Mouse (Mus musculus): ENCODE measurements at regions not wholly inside any gene's neighbourhood (a gene's known extent, or its start where the extent isn't known, plus 50 kb on each side); places are given as distances from the start of the nearest gene placed in this dataset.

GRCm38 (mm10) chr10:110587529-110587928, 131.5 kb upstream of the Nav3 start:
- Histone ChIP-seq H3K4me3 (no peak overlapping the region), H3K36me3 (no peaks in the 10 kb centered on the region), H3K4me1 (no peaks in the 10 kb centered on the region), H3K9me3 (replicated peaks) (no peaks in the 10 kb centered on the region), H3K27ac (replicated peaks) (no peak overlapping the region), H3K27me3 (ENCODE audit: low read depth, poor library complexity, severe bottlenecking) (no peaks in the 10 kb centered on the region)
- 84% methylated on average over 13 of the region's 13 CpGs for WGBS
- no peak for DNase-seq (ENCODE audit: low spot score)

- H3K4me1 ChIP-seq, result no peaks in the 10 kb centered on the region
- 0 out of 2 replicates have a peak overlapping the region, but pooled peaks have one; percentile 13 for H3K27ac ChIP-seq (replicated peaks)
- H3K36me3 ChIP-seq, result no peaks in the 10 kb centered on the region
- no peak for DNase-seq (ENCODE audit: low spot score)
- H3K9me3 ChIP-seq (replicated peaks), result no peaks in the 10 kb centered on the region
- WGBS, result 87% methylated on average over 11 of the region's 11 CpGs
- H3K27me3 ChIP-seq (ENCODE audit: low read depth, poor library complexity, severe bottlenecking), result no peaks in the 10 kb centered on the region
- H3K4me3 ChIP-seq, result no peak overlapping the region
Measured at GRCm38 (mm10) chr10:110600352-110600853, 144.4 kb upstream of the Nav3 start.

- WGBS, result 87% methylated on average over 9 of the region's 9 CpGs
- no peak overlapping the region for H3K4me3 ChIP-seq
- H3K36me3 ChIP-seq, result no peaks in the 10 kb centered on the region
- peaks cover 10% of the 10 kb centered on the region; the same call in 1 of the 2 replicates for H3K9me3 ChIP-seq (replicated peaks)
- no peaks in the 10 kb centered on the region for H3K27me3 ChIP-seq (ENCODE audit: low read depth, poor library complexity, severe bottlenecking)
- H3K4me1 ChIP-seq, result no peaks in the 10 kb centered on the region
- H3K27ac ChIP-seq (replicated peaks), result no peak overlapping the region
- DNase-seq (ENCODE audit: low spot score), result no peak
Measured at GRCm38 (mm10) chr10:110610336-110610735, 134.9 kb upstream of the E2f7 start.

GRCm38 (mm10) chr10:110617004-110617403, 128.2 kb upstream of the E2f7 start:
- Histone ChIP-seq H3K9me3 (replicated peaks) (peaks cover 10% of the 10 kb centered on the region; the same call in 1 of the 2 replicates), H3K4me1 (no peaks in the 10 kb centered on the region), H3K27me3 (ENCODE audit: low read depth, poor library complexity, severe bottlenecking) (no peaks in the 10 kb centered on the region), H3K27ac (replicated peaks) (no peak overlapping the region), H3K4me3 (no peak overlapping the region), H3K36me3 (no peaks in the 10 kb centered on the region)
- DNase-seq (ENCODE audit: low spot score), result no peak
- 40% methylated on average over 1 of the region's 1 CpGs for WGBS

GRCm38 (mm10) chr10:110619193-110619592, 126.0 kb upstream of the E2f7 start:
- H3K27ac ChIP-seq (replicated peaks), result no peak overlapping the region
- H3K9me3 ChIP-seq (replicated peaks), result peaks cover 2% of the 10 kb centered on the region; the same call in 1 of the 2 replicates
- H3K27me3 ChIP-seq (ENCODE audit: low read depth, poor library complexity, severe bottlenecking), result no peaks in the 10 kb centered on the region
- H3K4me1 ChIP-seq, result no peaks in the 10 kb centered on the region
- DNase-seq (ENCODE audit: low spot score), result no peak
- H3K4me3 ChIP-seq, result no peak overlapping the region
- no peaks in the 10 kb centered on the region for H3K36me3 ChIP-seq
- WGBS, result 90% methylated on average over 7 of the region's 7 CpGs

GRCm38 (mm10) chr10:110625644-110626043, 119.6 kb upstream of the E2f7 start:
- Histone ChIP-seq H3K4me1 (no peaks in the 10 kb centered on the region), H3K9me3 (replicated peaks) (no peaks in the 10 kb centered on the region), H3K36me3 (no peaks in the 10 kb centered on the region), H3K4me3 (no peak overlapping the region), H3K27me3 (ENCODE audit: low read depth, poor library complexity, severe bottlenecking) (no peaks in the 10 kb centered on the region), H3K27ac (replicated peaks) (no peak overlapping the region)
- WGBS, result 90% methylated on average over 3 of the region's 3 CpGs
- DNase-seq (ENCODE audit: low spot score), result no peak

GRCm38 (mm10) chr10:110640406-110640805, 104.8 kb upstream of the E2f7 start:
- H3K4me1 ChIP-seq, result peaks cover 14% of the 10 kb centered on the region
- H3K27ac ChIP-seq (replicated peaks), result no peak overlapping the region
- H3K4me3 ChIP-seq, result no peak overlapping the region
- no peaks in the 10 kb centered on the region for H3K36me3 ChIP-seq
- no peaks in the 10 kb centered on the region for H3K27me3 ChIP-seq (ENCODE audit: low read depth, poor library complexity, severe bottlenecking)
- no peaks in the 10 kb centered on the region for H3K9me3 ChIP-seq (replicated peaks)
- 38% methylated on average over 10 of the region's 10 CpGs for WGBS
- no peak for DNase-seq (ENCODE audit: low spot score)

GRCm38 (mm10) chr10:110642065-110642690, 103.1 kb upstream of the E2f7 start:
- Histone ChIP-seq H3K4me1 (peaks cover 14% of the 10 kb centered on the region), H3K36me3 (no peaks in the 10 kb centered on the region), H3K27me3 (ENCODE audit: low read depth, poor library complexity, severe bottlenecking) (no peaks in the 10 kb centered on the region), H3K9me3 (replicated peaks) (no peaks in the 10 kb centered on the region), H3K27ac (replicated peaks) (no peak overlapping the region), H3K4me3 (no peak overlapping the region)
- 75% methylated on average over 19 of the region's 19 CpGs for WGBS
- peak; percentile 55 for DNase-seq (ENCODE audit: low spot score)

- no peaks in the 10 kb centered on the region for H3K36me3 ChIP-seq
- DNase-seq (ENCODE audit: low spot score), result no peak
- WGBS, result 89% methylated on average over 7 of the region's 7 CpGs
Measured at GRCm38 (mm10) chr10:110647603-110648002, 97.6 kb upstream of the E2f7 start.

GRCm38 (mm10) chr10:110650107-110650506, 95.1 kb upstream of the E2f7 start:
- no peaks in the 10 kb centered on the region for H3K9me3 ChIP-seq (replicated peaks)
- DNase-seq (ENCODE audit: low spot score), result no peak
- no peaks in the 10 kb centered on the region for H3K4me1 ChIP-seq
- 77% methylated on average over 6 of the region's 6 CpGs for WGBS
- H3K4me3 ChIP-seq, result no peak overlapping the region
- H3K27ac ChIP-seq (replicated peaks), result no peak overlapping the region
- no peaks in the 10 kb centered on the region for H3K27me3 ChIP-seq (ENCODE audit: low read depth, poor library complexity, severe bottlenecking)
- H3K36me3 ChIP-seq, result no peaks in the 10 kb centered on the region

More at GRCm38 (mm10) chr10:110647603-110648002, 97.6 kb upstream of the E2f7 start:
- H3K4me3 ChIP-seq, result no peak overlapping the region
- H3K27ac ChIP-seq (replicated peaks), result no peak overlapping the region
- no peaks in the 10 kb centered on the region for H3K4me1 ChIP-seq
- no peaks in the 10 kb centered on the region for H3K9me3 ChIP-seq (replicated peaks)
- H3K27me3 ChIP-seq (ENCODE audit: low read depth, poor library complexity, severe bottlenecking), result no peaks in the 10 kb centered on the region

GRCm38 (mm10) chr10:110650851-110651250, 94.4 kb upstream of the E2f7 start:
- H3K27me3 ChIP-seq (ENCODE audit: low read depth, poor library complexity, severe bottlenecking), result no peaks in the 10 kb centered on the region
- DNase-seq (ENCODE audit: low spot score), result no peak
- no peak overlapping the region for H3K27ac ChIP-seq (replicated peaks)
- no peak overlapping the region for H3K4me3 ChIP-seq
- H3K9me3 ChIP-seq (replicated peaks), result no peaks in the 10 kb centered on the region
- no peaks in the 10 kb centered on the region for H3K36me3 ChIP-seq
- no peaks in the 10 kb centered on the region for H3K4me1 ChIP-seq

GRCm38 (mm10) chr10:110654070-110654469, 91.2 kb upstream of the E2f7 start:
- Histone ChIP-seq H3K9me3 (replicated peaks) (no peaks in the 10 kb centered on the region), H3K4me3 (no peak overlapping the region), H3K27ac (replicated peaks) (no peak overlapping the region), H3K27me3 (ENCODE audit: low read depth, poor library complexity, severe bottlenecking) (no peaks in the 10 kb centered on the region), H3K4me1 (no peaks in the 10 kb centered on the region), H3K36me3 (no peaks in the 10 kb centered on the region)
- no peak for DNase-seq (ENCODE audit: low spot score)
- WGBS, result 88% methylated on average over 6 of the region's 6 CpGs

GRCm38 (mm10) chr10:110658153-110658695, 87.0 kb upstream of the E2f7 start:
- H3K9me3 ChIP-seq (replicated peaks), result no peaks in the 10 kb centered on the region
- H3K27me3 ChIP-seq (ENCODE audit: low read depth, poor library complexity, severe bottlenecking), result no peaks in the 10 kb centered on the region
- no peak for DNase-seq (ENCODE audit: low spot score)
- no peak overlapping the region for H3K27ac ChIP-seq (replicated peaks)
- H3K4me3 ChIP-seq, result no peak overlapping the region
- WGBS, result 90% methylated on average over 4 of the region's 4 CpGs
- H3K4me1 ChIP-seq, result no peaks in the 10 kb centered on the region
- no peaks in the 10 kb centered on the region for H3K36me3 ChIP-seq

Data from midbrain, embryonic 10.5 days (tissue).